Mouse (Mus musculus) MEL (cell line): ENCODE measurements around the gene Zbtb20.

Source experiments
- BHLHE40 ChIP-seq: IDR thresholded peaks from 2 replicates; pipeline ENCODE4 v1.6.1; 2012; ENCODE audit warnings: low read depth, mild to moderate bottlenecking, inconsistent platforms, low read length, improper control_type of control experiment, borderline replicate concordance
- CHD2 ChIP-seq: IDR thresholded peaks from 2 replicates; pipeline ENCODE4 v1.6.1; 2011; ENCODE audit warnings: low read length, improper control_type of control experiment
- CTCF ChIP-seq, 3 experiments: IDR thresholded peaks in 2 of 3; conservative IDR thresholded peaks in 1 of 3; 2 replicates each; pipeline ENCODE4 v1.5.1; 2011 to 2012; ENCODE audit warnings: low read length in 3 of 3, low read depth in 2 of 3, mild to moderate bottlenecking in 2 of 3, improper control_type of control experiment in 1 of 3, inconsistent platforms in 1 of 3, mixed read lengths in 1 of 3, moderate library complexity in 1 of 3; ENCODE audit not compliant: control insufficient read depth in 1 of 3, insufficient read depth in 1 of 3, poor library complexity in 1 of 3, severe bottlenecking in 1 of 3
- EP300 ChIP-seq, 2 experiments: IDR thresholded peaks; 2 replicates each; pipeline ENCODE4 v1.6.1; 2011; ENCODE audit warnings: improper control_type of control experiment in 2 of 2, low read length in 2 of 2, low read depth in 1 of 2, mild to moderate bottlenecking in 1 of 2
- GATA1 ChIP-seq: IDR thresholded peaks from 2 replicates; pipeline ENCODE4 v1.6.1; 2011; ENCODE audit warnings: low read depth, low read length, improper control_type of control experiment
- MAX ChIP-seq: IDR thresholded peaks from 2 replicates; pipeline ENCODE4 v1.6.1; 2011; ENCODE audit warnings: low read length, improper control_type of control experiment
- MEF2A ChIP-seq: IDR thresholded peaks from 2 replicates; pipeline ENCODE4 v1.6.1; 2014; ENCODE audit warnings: low read depth, mild to moderate bottlenecking, inconsistent platforms, low read length, improper control_type of control experiment; ENCODE audit not compliant: poor library complexity, insufficient replicate concordance, severe bottlenecking; ENCODE audit errors: extremely low read depth
- NELFE ChIP-seq: IDR thresholded peaks from 2 replicates; pipeline ENCODE4 v1.6.1; 2011; ENCODE audit warnings: low read depth, low read length, improper control_type of control experiment
- POLR2A ChIP-seq, 2 experiments: IDR thresholded peaks; 2 replicates each; pipeline ENCODE4 v1.6.1; 2011 to 2012; ENCODE audit warnings: low read length in 2 of 2, mild to moderate bottlenecking in 2 of 2, control low read depth in 1 of 2, improper control_type of control experiment in 1 of 2, low read depth in 1 of 2, moderate library complexity in 1 of 2; ENCODE audit not compliant: control insufficient read depth in 1 of 2, insufficient read depth in 1 of 2, poor library complexity in 1 of 2
- RAD21 ChIP-seq: IDR thresholded peaks from 2 replicates; pipeline ENCODE4 v1.6.1; 2011; ENCODE audit warnings: mild to moderate bottlenecking, low read depth, low read length, improper control_type of control experiment
- TBP ChIP-seq: IDR thresholded peaks from 2 replicates; pipeline ENCODE4 v1.8.0; 2011; ENCODE audit warnings: low read depth, low read length, improper control_type of control experiment
- ZKSCAN1 ChIP-seq: IDR thresholded peaks from 2 replicates; pipeline ENCODE4 v1.6.1; 2012; ENCODE audit warnings: low read depth, mild to moderate bottlenecking, inconsistent platforms, low read length, improper control_type of control experiment, moderate library complexity
- ZNF384 ChIP-seq: IDR thresholded peaks from 2 replicates; pipeline ENCODE4 v1.6.1; 2012; ENCODE audit warnings: low read depth, mild to moderate bottlenecking, inconsistent platforms, low read length, improper control_type of control experiment

- TF ChIP-seq POLR2A (IDR thresholded peaks at IDR 0.05; ENCODE audit: control insufficient read depth in 1 of 2, insufficient read depth in 1 of 2, low read depth in 1 of 2, low read length in 2 of 2, poor library complexity in 1 of 2) (no peak), CTCF (IDR thresholded peaks at IDR 0.05 in 2 of 3, conservative IDR thresholded peaks at IDR 0.05 in 1 of 3; ENCODE audit: control insufficient read depth in 1 of 3, insufficient read depth in 1 of 3, low read depth in 2 of 3, low read length in 3 of 3, poor library complexity in 1 of 3, severe bottlenecking in 1 of 3) (no peak), GATA1 (no peak), EP300 (IDR thresholded peaks at IDR 0.05; ENCODE audit: low read depth in 1 of 2, low read length in 2 of 2) (no peak), BHLHE40 (no peak), NELFE (no peak), ZNF384 (no peak), TBP (no peak), CHD2 (no peak), MAX (no peak), RAD21 (no peak), MEF2A (no peak), ZKSCAN1 (no peak)
Observed at GRCm38 (mm10) chr16:43489984-43490383, 614.3 kb downstream of the Zbtb20 start.
